Mouse (Mus musculus) frontal cortex, postnatal 14 days (tissue): ENCODE data around the gene Slc25a16.

ENCODE experiments used
- DNase-seq, 2 experiments: peaks; one replicate each; pipeline ENCODE4 v3.0.0; 2022; ENCODE audit warnings: low spot score in 2 of 2

Gene Slc25a16

GRCm38 (mm10) chr10:62919925-62920765 is at the start of gene Slc25a16:
Gene Slc25a16 (plus strand): TSS chr10:62920633.
- peak; percentile 81 to 87 for DNase-seq

- DNase-seq = no peak
These were observed 45.6 kb upstream of the Slc25a16 start for GRCm38 (mm10) chr10:62874828-62875227.

GRCm38 (mm10) chr10:62875565-62875964 is 44.9 kb upstream of the Slc25a16 start:
- DNase-seq = no peak

- DNase-seq = no peak
These were observed 42.4 kb upstream of the Slc25a16 start for GRCm38 (mm10) chr10:62878056-62878455.

- DNase-seq = no peak
These were observed 39.2 kb upstream of the Slc25a16 start for GRCm38 (mm10) chr10:62881211-62881610.

GRCm38 (mm10) chr10:62883933-62884372 is 36.5 kb upstream of the Slc25a16 start:
- DNase-seq = no peak

GRCm38 (mm10) chr10:62884517-62884916 is 35.9 kb upstream of the Slc25a16 start:
- no peak for DNase-seq

- no peak for DNase-seq
These were observed 35.0 kb upstream of the Slc25a16 start for GRCm38 (mm10) chr10:62885460-62885859.

GRCm38 (mm10) chr10:62885969-62886798 is 34.2 kb upstream of the Slc25a16 start:
- DNase-seq = no peak

GRCm38 (mm10) chr10:62886799-62887591 is 33.4 kb upstream of the Slc25a16 start:
- DNase-seq = no peak

- no peak for DNase-seq
These were observed 29.4 kb upstream of the Slc25a16 start for GRCm38 (mm10) chr10:62891025-62891424.

- DNase-seq = no peak
These were observed 27.7 kb upstream of the Slc25a16 start for GRCm38 (mm10) chr10:62892549-62893232.

- no peak for DNase-seq
These were observed 27.0 kb upstream of the Slc25a16 start for GRCm38 (mm10) chr10:62893356-62893884.

GRCm38 (mm10) chr10:62894447-62894846 is 26.0 kb upstream of the Slc25a16 start:
- DNase-seq = no peak

GRCm38 (mm10) chr10:62895386-62895785 is 25.0 kb upstream of the Slc25a16 start:
- DNase-seq = no peak

- no peak for DNase-seq
These were observed 24.4 kb upstream of the Slc25a16 start for GRCm38 (mm10) chr10:62896035-62896434.

- DNase-seq = no peak
These were observed 23.7 kb upstream of the Slc25a16 start for GRCm38 (mm10) chr10:62896774-62897173.

- no peak for DNase-seq
These were observed 23.0 kb upstream of the Slc25a16 start for GRCm38 (mm10) chr10:62897437-62897836.

GRCm38 (mm10) chr10:62898061-62898460 is 22.4 kb upstream of the Slc25a16 start:
- no peak for DNase-seq

GRCm38 (mm10) chr10:62900144-62900543 is 20.3 kb upstream of the Slc25a16 start:
- DNase-seq = no peak

GRCm38 (mm10) chr10:62901826-62902225 is 18.6 kb upstream of the Slc25a16 start:
- DNase-seq = no peak
